Mouse (Mus musculus): Measurements from ENCODE around the gene Gimap1. TPM values are rescaled to one million over a fixed set of nuclear protein-coding genes. Genes with fewer than 3 reads are reported as not detected.

The Gimap1 gene
- polyA plus RNA-seq, 1 experiment from 2014 or later, result 9.2 TPM

DNA sequence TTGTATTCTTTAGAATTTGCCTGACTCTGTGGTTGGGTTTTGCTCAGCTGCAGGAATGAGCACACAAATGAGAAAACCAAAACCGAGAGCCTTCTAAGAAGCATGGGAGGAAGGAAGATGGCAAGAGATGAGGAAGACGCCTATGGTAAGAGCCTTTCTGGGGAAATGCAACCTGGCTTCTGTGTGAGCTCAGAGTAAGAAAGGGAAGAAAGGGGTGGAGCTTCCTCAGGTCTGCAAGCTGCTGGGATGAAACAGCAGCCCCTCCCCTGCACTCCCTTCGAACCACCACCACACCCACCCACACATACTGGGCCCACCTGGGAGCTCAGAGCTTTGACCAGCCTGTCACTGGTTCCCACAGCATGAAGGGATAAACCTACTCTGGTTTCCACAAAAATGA is 2.4 kb downstream of the Gimap1 start:
- DNase-seq (no peak), ATAC-seq (no peak)
- no peaks in the 10 kb centered on the region for H3K36me3 ChIP-seq (replicated peaks; ENCODE audit: insufficient read depth, low read length)
- H3K4me3 ChIP-seq (ENCODE audit: low read depth, low read length), result no peak overlapping the region
- H3K27me3 ChIP-seq (ENCODE audit: insufficient read depth, low read length), result no peaks in the 10 kb centered on the region
- peak overlapping the region; percentile 28; the same call in 1 of the 2 replicates for H3K4me2 ChIP-seq (ENCODE audit: low read depth, low read length)
- 17% methylated on average over 3 of the region's 3 CpGs for WGBS (ENCODE audit: insufficient replicate concordance)
- no peaks in the 10 kb centered on the region for H3K9me3 ChIP-seq (ENCODE audit: low read length)
- H3K9ac ChIP-seq (replicated peaks), result no peak overlapping the region
- H3K4me1 ChIP-seq (ENCODE audit: insufficient read depth), result peaks cover 23% of the 10 kb centered on the region
- TF ChIP-seq CTCF (IDR thresholded peaks at IDR 0.05; ENCODE audit: low read depth) (no peak), EP300 (IDR thresholded peaks at IDR 0.05; ENCODE audit: low read depth) (no peak)
- H3K27ac ChIP-seq (ENCODE audit: low read depth), result peak overlapping the region; percentile 74

DNA sequence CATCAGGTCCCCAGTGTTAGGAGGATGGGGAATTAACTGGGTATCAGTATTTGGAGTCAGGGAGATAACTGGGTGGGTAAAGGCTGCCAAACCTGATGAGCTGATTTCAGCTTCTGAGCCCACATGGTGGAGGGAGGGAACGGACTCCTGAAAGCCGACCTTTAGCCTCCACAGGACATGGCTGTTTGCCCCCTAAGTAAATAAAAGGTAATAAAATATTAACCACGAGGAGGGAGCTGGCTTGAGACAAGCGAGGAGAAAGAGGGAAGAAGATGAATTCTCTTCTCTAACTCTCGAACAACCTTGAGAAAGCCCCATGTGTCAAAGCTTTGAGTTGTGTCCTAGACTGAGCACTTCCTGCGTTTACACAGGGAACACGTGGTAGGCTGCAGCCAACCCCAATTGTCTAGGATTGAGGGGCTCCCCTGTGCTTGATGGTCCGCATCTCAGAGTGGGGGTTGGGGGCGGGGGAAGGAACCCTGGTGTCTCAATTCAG is 2.9 kb downstream of the Gimap1 start:
- DNase-seq (peak; percentile 21), ATAC-seq (peak; percentile 48)
- Histone ChIP-seq H3K36me3 (replicated peaks; ENCODE audit: insufficient read depth, low read length) (no peaks in the 10 kb centered on the region), H3K27ac (ENCODE audit: low read depth) (peak overlapping the region; percentile 74), H3K4me2 (ENCODE audit: low read depth, low read length) (peak overlapping the region; percentile 71), H3K4me1 (ENCODE audit: insufficient read depth) (peaks cover 23% of the 10 kb centered on the region), H3K4me3 (ENCODE audit: low read depth, low read length) (no peak overlapping the region), H3K9ac (replicated peaks) (no peak overlapping the region), H3K9me3 (ENCODE audit: low read length) (no peaks in the 10 kb centered on the region), H3K27me3 (ENCODE audit: insufficient read depth, low read length) (no peaks in the 10 kb centered on the region)
- WGBS (ENCODE audit: insufficient replicate concordance), result 32% methylated on average over 9 of the region's 9 CpGs
- TF ChIP-seq CTCF (IDR thresholded peaks at IDR 0.05; ENCODE audit: low read depth), result no peak

DNA sequence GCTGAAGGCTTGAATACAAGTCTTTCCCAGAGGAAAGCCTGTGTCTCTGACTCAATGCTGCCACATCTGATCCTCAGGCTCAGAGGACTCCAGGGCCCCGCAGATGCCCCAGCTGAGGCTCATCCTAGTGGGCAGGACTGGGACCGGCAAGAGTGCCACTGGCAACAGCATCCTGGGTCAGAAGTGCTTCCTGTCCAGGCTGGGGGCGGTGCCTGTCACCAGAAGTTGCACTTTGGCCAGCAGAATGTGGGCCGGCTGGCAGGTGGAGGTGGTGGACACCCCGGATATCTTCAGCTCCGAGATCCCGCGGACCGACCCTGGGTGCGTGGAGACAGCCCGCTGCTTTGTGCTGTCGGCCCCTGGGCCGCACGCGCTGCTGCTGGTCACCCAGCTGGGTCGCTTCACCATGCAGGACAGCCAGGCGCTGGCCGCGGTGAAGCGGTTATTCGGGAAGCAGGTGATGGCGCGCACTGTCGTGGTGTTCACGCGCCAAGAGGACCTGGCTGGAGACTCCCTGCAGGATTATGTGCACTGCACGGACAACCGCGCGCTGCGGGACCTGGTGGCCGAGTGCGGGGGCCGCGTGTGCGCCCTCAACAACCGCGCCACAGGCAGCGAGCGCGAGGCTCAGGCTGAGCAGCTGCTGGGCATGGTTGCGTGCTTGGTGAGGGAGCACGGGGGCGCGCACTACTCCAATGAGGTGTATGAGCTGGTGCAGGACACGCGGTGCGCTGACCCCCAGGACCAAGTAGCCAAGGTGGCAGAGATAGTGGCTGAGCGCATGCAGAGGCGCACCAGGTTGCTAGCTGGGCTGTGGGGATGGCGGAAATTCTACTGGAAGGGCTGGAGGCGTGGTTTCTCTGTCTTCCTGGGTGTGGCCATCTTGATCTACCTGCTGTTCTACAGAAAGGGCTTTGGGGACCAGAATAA is 3.8 kb downstream of the Gimap1 start:
- 0 out of 2 replicates have a peak, but pooled peaks have one; percentile 1 for TF ChIP-seq CTCF (IDR thresholded peaks at IDR 0.05; ENCODE audit: low read depth)
- no peak for TF ChIP-seq EP300 (IDR thresholded peaks at IDR 0.05; ENCODE audit: low read depth)
- ATAC-seq (peak; percentile 80), DNase-seq (peak; percentile 71)
- Histone ChIP-seq H3K9me3 (ENCODE audit: low read length) (no peaks in the 10 kb centered on the region), H3K9ac (replicated peaks) (peak overlapping the region; percentile 43), H3K27ac (ENCODE audit: low read depth) (peak overlapping the region; percentile 74), H3K36me3 (replicated peaks; ENCODE audit: insufficient read depth, low read length) (no peaks in the 10 kb centered on the region), H3K4me2 (ENCODE audit: low read depth, low read length) (peak overlapping the region; percentile 71), H3K4me3 (ENCODE audit: low read depth, low read length) (peak overlapping the region; percentile 54), H3K4me1 (ENCODE audit: insufficient read depth) (peaks cover 23% of the 10 kb centered on the region), H3K27me3 (ENCODE audit: insufficient read depth, low read length) (no peaks in the 10 kb centered on the region)
- WGBS (ENCODE audit: insufficient replicate concordance), result 51% methylated on average over 52 of the region's 52 CpGs

DNA sequence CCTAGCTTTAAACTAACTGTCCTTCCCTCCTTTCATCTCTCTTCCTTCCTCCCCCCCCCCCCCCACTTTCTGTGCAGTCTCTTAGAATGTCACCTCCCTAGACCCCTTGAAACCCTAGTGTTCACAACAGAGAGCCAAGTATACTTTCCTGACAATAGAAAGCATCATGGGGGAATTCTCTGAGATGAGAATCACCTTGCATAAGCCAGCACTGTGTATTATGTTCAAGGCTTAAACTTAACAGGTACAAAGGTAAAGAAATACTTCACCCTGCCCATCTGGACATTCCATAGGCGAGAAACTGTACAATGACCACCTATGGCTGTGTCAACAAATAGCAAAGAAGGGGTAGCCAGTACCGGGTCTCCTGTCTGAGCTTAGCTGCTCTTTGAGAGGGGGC is 6.6 kb downstream of the Gimap1 start:
- no peak for TF ChIP-seq EP300 (IDR thresholded peaks at IDR 0.05; ENCODE audit: low read depth)
- no peak for TF ChIP-seq CTCF (IDR thresholded peaks at IDR 0.05; ENCODE audit: low read depth)
- H3K9me3 ChIP-seq (ENCODE audit: low read length), result no peaks in the 10 kb centered on the region
- no peak for DNase-seq
- no peaks in the 10 kb centered on the region for H3K27me3 ChIP-seq (ENCODE audit: insufficient read depth, low read length)
- no peak overlapping the region for H3K4me3 ChIP-seq (ENCODE audit: low read depth, low read length)
- no peaks in the 10 kb centered on the region for H3K36me3 ChIP-seq (replicated peaks; ENCODE audit: insufficient read depth, low read length)
- H3K27ac ChIP-seq (ENCODE audit: low read depth), result peak overlapping the region; percentile 68
- no peak for ATAC-seq
- peaks cover 19% of the 10 kb centered on the region for H3K4me1 ChIP-seq (ENCODE audit: insufficient read depth)
- WGBS (ENCODE audit: insufficient replicate concordance), result 22% methylated on average over 2 of the region's 2 CpGs
- H3K4me2 ChIP-seq (ENCODE audit: low read depth, low read length), result no peak overlapping the region
- H3K9ac ChIP-seq (replicated peaks), result no peak overlapping the region

DNA sequence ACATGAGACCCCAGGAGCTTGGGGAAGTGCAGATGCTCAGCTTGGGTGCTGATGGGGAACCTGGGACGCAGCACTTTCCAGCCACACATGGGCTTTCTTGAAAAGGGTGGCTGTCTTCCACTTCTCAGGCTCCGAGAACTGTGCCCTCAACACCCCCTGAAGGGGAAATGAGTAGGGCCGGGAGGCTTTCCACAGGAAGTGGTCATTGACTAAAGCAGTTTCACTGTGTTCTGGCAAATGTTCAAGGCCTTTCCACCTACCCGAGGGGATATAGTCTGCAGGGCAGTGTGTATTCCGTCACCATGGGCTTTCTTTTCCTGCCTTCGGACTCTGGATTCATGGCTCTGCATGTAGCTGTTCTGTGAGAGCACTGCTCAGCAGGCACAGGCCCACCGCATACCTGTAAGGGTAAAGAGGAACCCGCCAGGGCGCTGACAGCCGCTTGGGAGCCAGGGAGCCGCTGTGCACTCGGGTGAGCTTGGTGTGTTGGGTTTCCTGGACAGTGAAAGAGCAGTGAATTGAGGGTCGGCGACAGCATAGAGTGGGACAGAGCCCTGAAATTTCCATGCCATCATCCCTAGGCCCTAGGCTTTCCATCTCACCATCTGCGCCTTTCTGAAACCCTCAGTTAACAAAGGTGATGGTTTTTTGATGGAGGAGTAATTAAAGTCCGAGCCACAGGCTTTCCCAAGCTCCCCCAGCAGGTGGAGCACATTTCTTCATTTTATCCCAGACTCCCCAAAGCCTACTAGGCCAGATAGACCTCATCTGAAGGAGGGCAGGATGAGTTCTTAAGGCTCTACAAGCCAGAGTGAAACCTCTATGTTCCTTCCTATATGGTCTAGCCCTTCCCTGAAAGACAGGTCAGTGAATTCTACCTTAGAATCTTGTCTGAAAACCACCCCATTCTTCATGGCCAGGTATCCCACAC is 7.4 kb downstream of the Gimap1 start, which contains the start of gene Gimap5:
Gimap5 (plus strand) TSS at position 239 of the 931 bp plus-strand sequence.
- ATAC-seq (peak; percentile 33), DNase-seq (peak; percentile 50)
- H3K27ac ChIP-seq (ENCODE audit: low read depth), result peak within 1 kb of the TSS; percentile 68
- peak within 1 kb of the TSS; percentile 23; the same call in 1 of the 2 replicates for H3K9ac ChIP-seq (replicated peaks)
- no peaks in the 10 kb centered on the region for H3K27me3 ChIP-seq (ENCODE audit: insufficient read depth, low read length)
- H3K9me3 ChIP-seq (ENCODE audit: low read length), result no peaks in the 10 kb centered on the region
- TF ChIP-seq CTCF (IDR thresholded peaks at IDR 0.05; ENCODE audit: low read depth) (peak; percentile 64), EP300 (IDR thresholded peaks at IDR 0.05; ENCODE audit: low read depth) (0 out of 2 replicates have a peak, but pooled peaks have one; percentile 17)
- H3K4me1 ChIP-seq (ENCODE audit: insufficient read depth), result peaks cover 12% of the 10 kb centered on the region
- H3K4me3 ChIP-seq (ENCODE audit: low read depth, low read length), result 0 out of 2 replicates have a peak within 1 kb of the TSS, but pooled peaks have one; percentile 2
- peak within 1 kb of the TSS; percentile 31 for H3K4me2 ChIP-seq (ENCODE audit: low read depth, low read length)
- 21% methylated on average over 16 of the region's 16 CpGs for WGBS (ENCODE audit: insufficient replicate concordance)
- H3K36me3 ChIP-seq (replicated peaks; ENCODE audit: insufficient read depth, low read length), result no peaks in the 10 kb centered on the region
